Mouse (Mus musculus): ENCODE measurements around the gene Man1b1. TPM values are rescaled to one million over a fixed set of nuclear protein-coding genes. Genes with fewer than 3 reads are reported as not detected.

The Man1b1 gene
- polyA plus RNA-seq, 1 experiment from 2014 or later = 43.5 TPM

GRCm38 (mm10) chr2:25398065-25398464, 65.9 kb downstream of the Man1b1 start:
- WGBS (ENCODE audit: missing documents) = 96% methylated on average over 7 of the region's 7 CpGs
- no peaks in the 10 kb centered on the region for H3K36me3 ChIP-seq (ENCODE audit: inconsistent target)

DNA sequence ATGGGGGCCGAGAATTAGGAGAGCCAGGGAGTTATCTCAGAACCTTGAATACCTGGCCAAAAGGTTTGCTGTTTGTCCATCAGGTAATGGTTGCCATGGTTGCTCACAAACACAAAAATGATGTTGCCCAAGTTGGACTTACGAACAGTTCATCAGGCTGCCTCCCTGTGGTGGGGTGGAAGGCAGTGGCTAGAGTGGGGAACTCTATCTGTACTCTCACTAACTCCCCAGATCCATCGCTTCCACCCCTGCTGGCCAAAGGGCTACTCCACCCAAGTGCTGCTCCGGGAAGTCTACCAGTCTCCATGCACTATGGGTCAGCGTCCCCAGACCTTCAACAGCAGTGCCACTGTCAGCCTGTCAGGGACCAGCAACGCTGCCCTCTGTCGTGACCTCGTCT, 66.9 kb downstream of the Man1b1 start, which contains the start of gene Npdc1:
Gene Npdc1 (plus strand): TSS at position 301 of the 400 bp plus-strand sequence.
- WGBS (ENCODE audit: missing documents) = 83% methylated on average over 8 of the region's 8 CpGs
- Histone ChIP-seq H3K36me3 (ENCODE audit: inconsistent target) (no peaks in the 10 kb centered on the region), H3K79me2 (ENCODE audit: inconsistent target) (no peaks in the 10 kb centered on the region), H3K27ac (no peak within 1 kb of the TSS), H3K4me3 (ENCODE audit: inconsistent target) (no peak within 1 kb of the TSS)

More at GRCm38 (mm10) chr2:25398065-25398464, 65.9 kb downstream of the Man1b1 start:
- no peak overlapping the region for H3K4me3 ChIP-seq (ENCODE audit: inconsistent target)
- no peak overlapping the region for H3K27ac ChIP-seq
- H3K79me2 ChIP-seq (ENCODE audit: inconsistent target) = no peaks in the 10 kb centered on the region

DNA sequence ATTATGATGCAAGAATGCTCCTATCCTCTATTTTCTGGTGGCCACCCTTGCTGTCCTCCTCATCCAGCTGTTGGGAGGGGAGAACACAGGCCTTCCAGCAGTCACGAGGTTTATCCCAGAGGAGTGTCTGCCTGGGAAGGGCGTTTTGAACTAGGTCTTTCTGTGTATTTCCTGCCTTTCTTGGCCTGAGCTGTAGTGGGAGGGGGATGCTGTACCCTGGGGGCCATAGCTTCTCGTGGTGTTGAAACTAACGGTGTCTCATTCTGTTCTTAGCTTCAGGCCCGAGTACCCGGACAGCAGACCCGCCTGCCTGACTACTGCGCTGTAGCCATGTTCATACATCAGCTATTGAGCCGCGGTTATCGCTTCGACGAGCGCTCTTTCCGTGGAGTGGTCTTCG, 68.2 kb downstream of the Man1b1 start:
- Histone ChIP-seq H3K36me3 (ENCODE audit: inconsistent target) (no peaks in the 10 kb centered on the region), H3K79me2 (ENCODE audit: inconsistent target) (no peaks in the 10 kb centered on the region), H3K4me3 (ENCODE audit: inconsistent target) (no peak overlapping the region), H3K27ac (no peak overlapping the region)
- 23% methylated on average over 16 of the region's 16 CpGs for WGBS (ENCODE audit: missing documents)

DNA sequence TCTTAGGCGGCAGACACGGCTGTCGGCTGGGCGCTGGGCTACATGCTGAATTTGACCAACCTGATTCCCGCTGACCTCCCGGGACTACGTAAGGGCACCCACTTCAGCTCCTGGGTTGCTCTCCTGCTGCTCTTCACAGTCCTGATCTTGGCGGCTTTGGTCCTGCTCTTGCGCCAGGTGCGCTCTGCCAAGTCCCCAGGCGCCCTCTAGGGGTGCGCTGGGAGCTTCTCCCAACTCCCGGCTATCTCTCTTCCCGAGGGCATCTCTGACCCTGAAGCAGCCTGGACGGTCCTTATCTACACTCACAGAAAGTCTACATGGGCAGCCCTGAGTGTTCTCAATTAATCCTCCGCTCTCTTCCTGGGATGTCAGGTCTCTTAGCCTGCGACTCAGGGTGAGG, 68.6 kb downstream of the Man1b1 start:
- H3K79me2 ChIP-seq (ENCODE audit: inconsistent target) = no peaks in the 10 kb centered on the region
- no peaks in the 10 kb centered on the region for H3K36me3 ChIP-seq (ENCODE audit: inconsistent target)
- H3K4me3 ChIP-seq (ENCODE audit: inconsistent target) = no peak overlapping the region
- WGBS (ENCODE audit: missing documents) = 4% methylated on average over 17 of the region's 17 CpGs
- H3K27ac ChIP-seq = no peak overlapping the region

Other genes starting within 250 kb of the Man1b1 start
- not detected in 3 replicates for gene Noxa1, start 237.2 kb upstream of the Man1b1 start, polyA plus RNA-seq (2018)
- not detected in 3 replicates for gene Nrarp, start 151.6 kb upstream of the Man1b1 start, polyA plus RNA-seq (2018)
- 56.5 to 71.1 TPM (median 57.4 TPM) in 3 replicates for gene Tor4a, start 135.5 kb upstream of the Man1b1 start, polyA plus RNA-seq (2018)
- gene Nelfb, start 120.8 kb upstream of the Man1b1 start, polyA plus RNA-seq (2018) = 18.9 to 30.4 TPM (median 29.5 TPM) in 3 replicates
- gene Stpg3, start 117.7 kb upstream of the Man1b1 start, polyA plus RNA-seq (2018) = not detected in 3 replicates
- gene Fam166a, start 113.6 kb upstream of the Man1b1 start, polyA plus RNA-seq (2018) = not detected in 3 replicates
- 49.1 to 144 TPM (median 76.8 TPM) in 3 replicates for gene Tubb4b, start 107.6 kb upstream of the Man1b1 start, polyA plus RNA-seq (2018)
- not detected in 3 replicates for gene Slc34a3, start 98.0 kb upstream of the Man1b1 start, polyA plus RNA-seq (2018)
- not detected in 3 replicates for gene Rnf224, start 95.6 kb upstream of the Man1b1 start, polyA plus RNA-seq (2018)
- 0.21 to 0.42 TPM in 2 of 3 replicates, not detected in the other for gene Rnf208, start 90.1 kb upstream of the Man1b1 start, polyA plus RNA-seq (2018)
- gene Cysrt1, start 89.9 kb upstream of the Man1b1 start, polyA plus RNA-seq (2018) = not detected in 3 replicates
- gene AL732309.1, start 85.5 kb upstream of the Man1b1 start, polyA plus RNA-seq (2018) = 3.0 to 6.1 TPM (median 4.7 TPM) in 3 replicates
- 5.9 to 17.1 TPM (median 12.4 TPM) in 3 replicates for gene Tmem203, start 76.9 kb upstream of the Man1b1 start, polyA plus RNA-seq (2018)
- 6.1 to 7.8 TPM (median 6.6 TPM) in 3 replicates for gene Tprn, start 69.7 kb upstream of the Man1b1 start, polyA plus RNA-seq (2018)
- gene Ssna1, start 59.9 kb upstream of the Man1b1 start, polyA plus RNA-seq (2018) = 26.0 to 60.7 TPM (median 55.7 TPM) in 3 replicates
- gene Anapc2, start 59.9 kb upstream of the Man1b1 start, polyA plus RNA-seq (2018) = 51.0 to 59.8 TPM (median 54.1 TPM) in 3 replicates
- gene Tmem210, start 44.2 kb upstream of the Man1b1 start, polyA plus RNA-seq (2018) = not detected in 3 replicates
- gene Lrrc26, start 42.4 kb upstream of the Man1b1 start, polyA plus RNA-seq (2018) = not detected in 3 replicates
- gene Grin1, start 13.2 kb upstream of the Man1b1 start, polyA plus RNA-seq (2018) = not detected in 3 replicates
- gene Dpp7, start 24.0 kb downstream of the Man1b1 start, polyA plus RNA-seq (2018) = 101 to 192 TPM (median 107 TPM) in 3 replicates
- gene Uap1l1, start 33.3 kb downstream of the Man1b1 start, polyA plus RNA-seq (2018) = 55.8 to 128 TPM (median 119 TPM) in 3 replicates
- gene Sapcd2, start 40.0 kb downstream of the Man1b1 start, polyA plus RNA-seq (2018) = 0.13 to 0.73 TPM in 2 of 3 replicates, not detected in the other
- 0.07 TPM in 1 of 3 replicates, not detected in the others for gene Entpd2, start 63.5 kb downstream of the Man1b1 start, polyA plus RNA-seq (2018)
- 1.2 to 2.9 TPM (median 2.5 TPM) in 3 replicates for gene Npdc1, start 67.0 kb downstream of the Man1b1 start, polyA plus RNA-seq (2018)
- gene Fut7, start 90.9 kb downstream of the Man1b1 start, polyA plus RNA-seq (2018) = 1.3 to 2.4 TPM (median 2.2 TPM) in 3 replicates
- 9.5 to 19.7 TPM (median 13.5 TPM) in 3 replicates for gene Abca2, start 96.4 kb downstream of the Man1b1 start, polyA plus RNA-seq (2018)
- not detected in 3 replicates for gene Clic3, start 124.5 kb downstream of the Man1b1 start, polyA plus RNA-seq (2018)
- gene Paxx, start 128.8 kb downstream of the Man1b1 start, polyA plus RNA-seq (2018) = 6.0 to 12.9 TPM (median 6.4 TPM) in 3 replicates
- gene Ptgds, start 137.7 kb downstream of the Man1b1 start, polyA plus RNA-seq (2018) = not detected in 3 replicates
- gene Lcn12, start 161.6 kb downstream of the Man1b1 start, polyA plus RNA-seq (2018) = not detected in 3 replicates
- 21.9 to 35.3 TPM (median 28.7 TPM) in 3 replicates for gene Fbxw5, start 168.4 kb downstream of the Man1b1 start, polyA plus RNA-seq (2018)
- gene C8g, start 169.4 kb downstream of the Man1b1 start, polyA plus RNA-seq (2018) = 0.14 to 2.1 TPM in 2 of 3 replicates, not detected in the other
- gene Traf2, start 214.6 kb downstream of the Man1b1 start, polyA plus RNA-seq (2018) = 6.2 to 13.5 TPM (median 12.4 TPM) in 3 replicates
- 258 to 279 TPM (median 262 TPM) in 3 replicates for gene Edf1, start 225.5 kb downstream of the Man1b1 start, polyA plus RNA-seq (2018)
- 0.04 to 0.60 TPM (median 0.15 TPM) in 3 replicates for gene Mamdc4, start 242.5 kb downstream of the Man1b1 start, polyA plus RNA-seq (2018)
- gene Phpt1, start 242.9 kb downstream of the Man1b1 start, polyA plus RNA-seq (2018) = 9.0 to 13.7 TPM (median 13.0 TPM) in 3 replicates
- gene Ajm1, start 249.4 kb downstream of the Man1b1 start, polyA plus RNA-seq (2018) = 0.07 to 0.50 TPM (median 0.26 TPM) in 3 replicates

All from macrophage (primary cell).